Mouse (Mus musculus): ENCODE data around the gene Gcnt2.

GRCm38 (mm10) chr13:40938485-40939357 is 79.2 kb downstream of the Gcnt2 start:
- TF ChIP-seq POLR2AphosphoS2 (IDR thresholded peaks at IDR 0.05; ENCODE audit: insufficient read length, low read depth), result no peak
- no peak for TF ChIP-seq POLR2A (IDR thresholded peaks at IDR 0.05; ENCODE audit: insufficient read length, low read depth)
- no peak for TF ChIP-seq USF1 (IDR thresholded peaks at IDR 0.05; ENCODE audit: low read depth)
- peak; percentile 10; the same call in 1 of the 2 replicates for TF ChIP-seq CEBPB (IDR thresholded peaks at IDR 0.05; ENCODE audit: insufficient read depth, poor library complexity, severe bottlenecking)

All from myocyte (in vitro differentiated cells).